Mouse (Mus musculus) left cerebral cortex, postnatal 36 days (tissue): Measurements from ENCODE around the gene Mast3. TPM values are rescaled to one million over a fixed set of nuclear protein-coding genes. Genes with fewer than 3 reads are reported as not detected.

ENCODE experiments used
- DNase-seq, 2 experiments: peaks; one replicate each; pipeline ENCODE4 v3.0.0; 2021 to 2022; ENCODE audit warnings: low spot score in 2 of 2, mixed read lengths in 1 of 2
- intact Hi-C: fragments of 180-260 bp; cut with DNase I; formaldehyde crosslinking; loops from one replicate; pipeline ENCODE4 v1.15.1; 2025
- total RNA-seq, 2 experiments: library from RNA; stranded (reverse); gene quantifications; 2 replicates each; pipeline ENCODE4 v1.2.3; 2021

Gene Mast3
- total RNA-seq, 2 experiments from 2014 or later: 312 to 338 TPM

GRCm38 (mm10) chr8:70767503-70767902, 37.4 kb downstream of the Mast3 start:
- DNase-seq: no peak
- intact Hi-C loops: loop anchor here (5.0 kb wide), 1 partner anchor 75 kb away; no protein-coding TSS in a partner anchor

GRCm38 (mm10) chr8:70766571-70767440, 38.0 kb downstream of the Mast3 start:
- DNase-seq: no peak
- intact Hi-C loops: loop anchor here (5.0 kb wide), 1 partner anchor 75 kb away; no protein-coding TSS in a partner anchor

GRCm38 (mm10) chr8:70765838-70766570, 38.9 kb downstream of the Mast3 start:
- intact Hi-C loops: loop anchor here (5.0 kb wide), 1 partner anchor 76 kb away; no protein-coding TSS in a partner anchor
- no peak for DNase-seq

GRCm38 (mm10) chr8:70765329-70765728, 39.5 kb downstream of the Mast3 start:
- no peak for DNase-seq
- intact Hi-C loops: loop anchor here (5.0 kb wide), 1 partner anchor 77 kb away; no protein-coding TSS in a partner anchor

- no peak for DNase-seq
- intact Hi-C loops: loop anchor here (5.0 kb wide), 2 partner anchors 33 to 78 kb away; no protein-coding TSS in a partner anchor
Observed at GRCm38 (mm10) chr8:70764676-70765075, 40.2 kb downstream of the Mast3 start.

GRCm38 (mm10) chr8:70764026-70764425, 40.8 kb downstream of the Mast3 start:
- DNase-seq: no peak
- intact Hi-C loops: loop anchor here (5.0 kb wide), 1 partner anchor 33 kb away; no protein-coding TSS in a partner anchor

GRCm38 (mm10) chr8:70763354-70763753, 41.5 kb downstream of the Mast3 start:
- intact Hi-C loops: loop anchor here (5.0 kb wide), 1 partner anchor 34 kb away; no protein-coding TSS in a partner anchor
- no peak for DNase-seq

GRCm38 (mm10) chr8:70762118-70762517, 42.7 kb downstream of the Mast3 start:
- intact Hi-C loops: loop anchor here (5.0 kb wide), 1 partner anchor 35 kb away; no protein-coding TSS in a partner anchor
- DNase-seq: no peak

GRCm38 (mm10) chr8:70760775-70761406, 44.0 kb downstream of the Mast3 start, which contains the start of gene Mpv17l2:
Gene Mpv17l2, minus strand, starts transcription at chr8:70760946.
- intact Hi-C loops: loop anchor here (5.0 kb wide), 1 partner anchor 36 kb away; no protein-coding TSS in a partner anchor
- DNase-seq: peak; percentile 97

GRCm38 (mm10) chr8:70760350-70760749, 44.5 kb downstream of the Mast3 start:
- no peak for DNase-seq
- intact Hi-C loops: loop anchor here (5.0 kb wide), 1 partner anchor 37 kb away; no protein-coding TSS in a partner anchor

- peak in 1 of 2 experiments; percentile 26 for DNase-seq
Observed at GRCm38 (mm10) chr8:70758616-70759561, 46.0 kb downstream of the Mast3 start.

GRCm38 (mm10) chr8:70758308-70758615, 46.6 kb downstream of the Mast3 start:
- peak in 1 of 2 experiments; percentile 10 for DNase-seq
- intact Hi-C loops: loop anchor here (5.0 to 10.0 kb wide), 2 partner anchors 53 to 146 kb away; partner anchors contain the start of gene Iqcn

More at GRCm38 (mm10) chr8:70758616-70759561, 46.0 kb downstream of the Mast3 start:
- intact Hi-C loops: loop anchor here (5.0 to 10.0 kb wide), 2 partner anchors 54 to 147 kb away; partner anchors contain the start of gene Iqcn

- peak in 1 of 2 experiments; percentile 44 for DNase-seq
- intact Hi-C loops: loop anchor here (5.0 to 10.0 kb wide), 2 partner anchors 53 to 145 kb away; partner anchors contain the start of gene Iqcn
Observed at GRCm38 (mm10) chr8:70757523-70758307, 47.1 kb downstream of the Mast3 start.

- intact Hi-C loops: loop anchor here (5.0 to 10.0 kb wide), 2 partner anchors 52 to 144 kb away; partner anchors contain the start of gene Iqcn
- DNase-seq: peak in 1 of 2 experiments; percentile 2
Observed at GRCm38 (mm10) chr8:70756476-70757040, 48.3 kb downstream of the Mast3 start.

GRCm38 (mm10) chr8:70755661-70756475, 49.0 kb downstream of the Mast3 start:
- intact Hi-C loops: loop anchor here (5.0 to 10.0 kb wide), 2 partner anchors 51 to 144 kb away; partner anchors contain the start of gene Iqcn
- peak in 1 of 2 experiments; percentile 19 for DNase-seq
